Mouse (Mus musculus): ENCODE data around the gene Irgm2. TPM values are rescaled to one million over a fixed set of nuclear protein-coding genes. Genes with fewer than 3 reads are reported as not detected.

The Irgm2 gene
- total RNA-seq, 1 experiment = 0.54 TPM

DNA sequence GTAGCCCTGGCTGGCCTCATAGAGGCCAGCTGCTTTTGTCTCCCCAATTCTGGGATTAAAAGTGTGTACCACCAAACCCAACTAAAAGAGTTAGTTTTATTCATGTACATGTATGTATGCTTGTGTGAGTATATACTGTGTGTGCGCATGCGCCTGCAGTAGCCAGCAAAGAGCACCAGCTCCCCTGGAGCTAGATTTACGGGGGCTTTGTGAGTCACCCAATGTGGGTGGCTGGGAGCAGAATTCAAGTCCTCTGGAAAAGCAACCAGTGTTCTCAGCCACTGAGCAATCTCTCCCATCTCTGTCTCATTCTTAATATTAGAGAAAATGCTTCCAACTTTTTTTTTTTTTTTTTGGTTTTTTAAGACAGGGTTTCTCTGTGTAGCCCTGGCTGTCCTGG lies 55.0 kb downstream of the Irgm2 start:
- H3K9me3 ChIP-seq (ENCODE audit: control insufficient read depth, insufficient read depth, low read depth, low read length) = no peaks in the 10 kb centered on the region
- in situ Hi-C loops (cut with MboI; ENCODE audit: low sequenced_read_pairs in 2 of 2, unreplicated experiment in 2 of 2) = no loop called here
- no peak overlapping the region for H3K27ac ChIP-seq (ENCODE audit: insufficient read depth, low read depth, low read length, poor library complexity, severe bottlenecking)
- H3K9ac ChIP-seq (ENCODE audit: insufficient read depth, low read depth, low read length, poor library complexity, severe bottlenecking) = no peak overlapping the region
- H3K4me1 ChIP-seq (ENCODE audit: control insufficient read depth in 2 of 2, insufficient read depth in 2 of 2, low read length in 2 of 2, poor library complexity in 1 of 2) = no peaks in the 10 kb centered on the region
- no peak overlapping the region for H3K4me3 ChIP-seq (ENCODE audit: insufficient read depth in 1 of 2, low read depth in 1 of 2, low read length in 2 of 2, poor library complexity in 1 of 2, severe bottlenecking in 1 of 2)
- H3K36me3 ChIP-seq (ENCODE audit: control insufficient read depth, insufficient read depth, low read length, poor library complexity, severe bottlenecking) = no peaks in the 10 kb centered on the region
- DNase-seq (ENCODE audit: low read depth, low spot score) = no peak
- TF ChIP-seq CHD2 (IDR thresholded peaks at IDR 0.05; ENCODE audit: low read depth, low read length) (no peak), HCFC1 (IDR thresholded peaks at IDR 0.05; ENCODE audit: borderline replicate concordance, insufficient read depth, low read length) (no peak), ZC3H11A (IDR thresholded peaks at IDR 0.05; ENCODE audit: borderline replicate concordance, low read depth, low read length) (no peak), ZNF384 (IDR thresholded peaks at IDR 0.05; ENCODE audit: low read depth, low read length) (no peak), MAFK (IDR thresholded peaks at IDR 0.05; ENCODE audit: insufficient read depth, low read depth, low read length) (no peak)

DNA sequence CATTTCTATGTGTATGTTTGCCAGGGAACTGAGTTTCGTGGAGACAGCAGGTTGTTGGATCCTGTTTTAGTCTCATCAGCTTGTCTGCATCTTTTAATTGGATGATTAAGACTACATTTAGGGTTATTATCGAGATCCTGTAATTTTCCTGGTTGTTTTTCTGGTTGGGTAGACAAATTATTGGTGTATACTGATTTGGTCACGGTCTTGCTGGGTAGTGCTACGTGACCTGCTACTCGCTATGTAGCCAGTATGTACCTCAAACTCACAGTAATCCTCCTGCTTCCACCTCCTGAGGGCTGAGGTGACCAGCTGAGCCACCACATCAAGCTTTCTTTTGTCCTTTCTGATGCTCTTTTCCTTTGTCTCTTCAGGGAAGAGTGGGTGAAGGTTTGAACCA lies 58.4 kb downstream of the Irgm2 start:
- no peak for DNase-seq (ENCODE audit: low read depth, low spot score)
- TF ChIP-seq ZNF384 (IDR thresholded peaks at IDR 0.05; ENCODE audit: low read depth, low read length) (no peak), MAFK (IDR thresholded peaks at IDR 0.05; ENCODE audit: insufficient read depth, low read depth, low read length) (no peak), CHD2 (IDR thresholded peaks at IDR 0.05; ENCODE audit: low read depth, low read length) (no peak), ZC3H11A (IDR thresholded peaks at IDR 0.05; ENCODE audit: borderline replicate concordance, low read depth, low read length) (no peak), HCFC1 (IDR thresholded peaks at IDR 0.05; ENCODE audit: borderline replicate concordance, insufficient read depth, low read length) (no peak)
- Histone ChIP-seq H3K4me3 (ENCODE audit: insufficient read depth in 1 of 2, low read depth in 1 of 2, low read length in 2 of 2, poor library complexity in 1 of 2, severe bottlenecking in 1 of 2) (no peak overlapping the region), H3K4me1 (ENCODE audit: control insufficient read depth in 2 of 2, insufficient read depth in 2 of 2, low read length in 2 of 2, poor library complexity in 1 of 2) (no peaks in the 10 kb centered on the region), H3K36me3 (ENCODE audit: control insufficient read depth, insufficient read depth, low read length, poor library complexity, severe bottlenecking) (no peaks in the 10 kb centered on the region), H3K27ac (ENCODE audit: insufficient read depth, low read depth, low read length, poor library complexity, severe bottlenecking) (no peak overlapping the region), H3K9ac (ENCODE audit: insufficient read depth, low read depth, low read length, poor library complexity, severe bottlenecking) (no peak overlapping the region), H3K9me3 (ENCODE audit: control insufficient read depth, insufficient read depth, low read depth, low read length) (no peaks in the 10 kb centered on the region)
- in situ Hi-C loops (cut with MboI; ENCODE audit: low sequenced_read_pairs in 2 of 2, unreplicated experiment in 2 of 2) = no loop called here

DNA sequence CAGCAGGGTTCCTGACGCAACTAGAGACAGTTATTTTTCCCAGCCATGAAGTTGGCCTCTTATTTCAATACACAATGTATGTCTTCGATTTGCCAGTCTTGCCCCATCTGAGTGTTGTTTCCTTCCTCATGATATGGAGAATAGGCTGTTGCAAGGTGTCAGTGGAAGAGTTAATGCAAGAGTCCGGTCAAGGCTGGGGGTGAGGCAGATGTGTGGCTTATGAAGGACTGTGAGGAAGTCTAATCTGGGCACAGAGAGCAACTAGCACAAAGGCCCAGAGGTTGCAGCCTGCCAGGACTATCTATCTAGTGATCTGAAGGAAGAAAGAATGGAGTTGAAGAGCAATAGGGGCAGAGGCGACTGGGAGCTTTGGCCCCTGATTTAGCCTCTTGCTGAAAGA lies 60.7 kb downstream of the Irgm2 start:
- no peaks in the 10 kb centered on the region for H3K4me1 ChIP-seq (ENCODE audit: control insufficient read depth in 2 of 2, insufficient read depth in 2 of 2, low read length in 2 of 2, poor library complexity in 1 of 2)
- no peak for TF ChIP-seq MAFK (IDR thresholded peaks at IDR 0.05; ENCODE audit: insufficient read depth, low read depth, low read length)
- TF ChIP-seq HCFC1 (IDR thresholded peaks at IDR 0.05; ENCODE audit: borderline replicate concordance, insufficient read depth, low read length) = no peak
- no peak for TF ChIP-seq CHD2 (IDR thresholded peaks at IDR 0.05; ENCODE audit: low read depth, low read length)
- TF ChIP-seq ZC3H11A (IDR thresholded peaks at IDR 0.05; ENCODE audit: borderline replicate concordance, low read depth, low read length) = no peak
- no peak overlapping the region for H3K4me3 ChIP-seq (ENCODE audit: insufficient read depth in 1 of 2, low read depth in 1 of 2, low read length in 2 of 2, poor library complexity in 1 of 2, severe bottlenecking in 1 of 2)
- no peaks in the 10 kb centered on the region for H3K36me3 ChIP-seq (ENCODE audit: control insufficient read depth, insufficient read depth, low read length, poor library complexity, severe bottlenecking)
- in situ Hi-C loops (cut with MboI; ENCODE audit: low sequenced_read_pairs in 2 of 2, unreplicated experiment in 2 of 2) = no loop called here
- DNase-seq (ENCODE audit: low read depth, low spot score) = no peak
- no peak overlapping the region for H3K27ac ChIP-seq (ENCODE audit: insufficient read depth, low read depth, low read length, poor library complexity, severe bottlenecking)
- no peak overlapping the region for H3K9ac ChIP-seq (ENCODE audit: insufficient read depth, low read depth, low read length, poor library complexity, severe bottlenecking)
- H3K9me3 ChIP-seq (ENCODE audit: control insufficient read depth, insufficient read depth, low read depth, low read length) = no peaks in the 10 kb centered on the region

DNA sequence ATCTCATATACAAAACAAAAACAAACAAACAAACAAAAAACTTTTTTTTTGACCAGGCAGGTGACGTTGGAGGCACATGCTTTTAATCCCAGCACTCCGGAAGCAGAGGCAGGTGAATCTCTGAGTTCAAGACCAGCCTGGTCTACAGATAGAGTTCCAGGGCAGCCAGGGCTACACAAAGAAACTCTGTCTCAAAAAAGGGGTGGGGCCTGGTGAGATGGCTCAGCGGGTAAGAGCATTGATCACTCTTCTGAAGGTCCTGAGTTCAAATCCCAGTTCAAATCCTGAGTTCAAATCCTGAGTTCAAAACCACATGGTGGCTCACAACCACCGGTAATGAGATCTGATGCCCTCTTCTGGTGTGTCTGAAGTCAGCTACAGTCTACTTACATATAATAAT lies 62.4 kb downstream of the Irgm2 start:
- no peak for DNase-seq (ENCODE audit: low read depth, low spot score)
- Histone ChIP-seq H3K27ac (ENCODE audit: insufficient read depth, low read depth, low read length, poor library complexity, severe bottlenecking) (no peak overlapping the region), H3K4me3 (ENCODE audit: insufficient read depth in 1 of 2, low read depth in 1 of 2, low read length in 2 of 2, poor library complexity in 1 of 2, severe bottlenecking in 1 of 2) (no peak overlapping the region), H3K9ac (ENCODE audit: insufficient read depth, low read depth, low read length, poor library complexity, severe bottlenecking) (no peak overlapping the region), H3K9me3 (ENCODE audit: control insufficient read depth, insufficient read depth, low read depth, low read length) (no peaks in the 10 kb centered on the region), H3K4me1 (ENCODE audit: control insufficient read depth in 2 of 2, insufficient read depth in 2 of 2, low read length in 2 of 2, poor library complexity in 1 of 2) (no peaks in the 10 kb centered on the region), H3K36me3 (ENCODE audit: control insufficient read depth, insufficient read depth, low read length, poor library complexity, severe bottlenecking) (no peaks in the 10 kb centered on the region)
- TF ChIP-seq ZC3H11A (IDR thresholded peaks at IDR 0.05; ENCODE audit: borderline replicate concordance, low read depth, low read length) (no peak), MAFK (IDR thresholded peaks at IDR 0.05; ENCODE audit: insufficient read depth, low read depth, low read length) (no peak), CHD2 (IDR thresholded peaks at IDR 0.05; ENCODE audit: low read depth, low read length) (no peak), HCFC1 (IDR thresholded peaks at IDR 0.05; ENCODE audit: borderline replicate concordance, insufficient read depth, low read length) (no peak), ZNF384 (IDR thresholded peaks at IDR 0.05; ENCODE audit: low read depth, low read length) (no peak)
- in situ Hi-C loops (cut with MboI; ENCODE audit: low sequenced_read_pairs in 2 of 2, unreplicated experiment in 2 of 2) = no loop called here

DNA sequence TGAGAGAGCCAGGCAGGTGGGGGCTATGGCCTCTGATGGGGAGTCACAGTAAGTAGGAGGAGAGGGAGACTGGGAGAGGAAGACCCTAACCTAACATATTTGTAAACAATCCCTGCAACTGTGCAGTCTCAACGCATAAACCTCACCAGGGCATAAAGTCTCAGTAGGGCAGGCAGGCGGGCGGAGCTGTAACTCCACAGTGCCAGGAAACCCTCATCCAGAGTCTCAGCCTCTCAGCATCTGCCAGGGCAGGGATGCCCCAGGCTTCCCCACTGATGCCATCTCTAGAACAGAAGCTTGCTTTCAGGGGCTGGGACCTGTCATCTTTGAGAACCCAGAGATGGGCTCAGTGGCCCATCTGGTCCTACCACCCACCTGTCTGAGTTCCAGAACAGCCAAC lies 62.9 kb downstream of the Irgm2 start:
- Histone ChIP-seq H3K27ac (ENCODE audit: insufficient read depth, low read depth, low read length, poor library complexity, severe bottlenecking) (no peak overlapping the region), H3K9me3 (ENCODE audit: control insufficient read depth, insufficient read depth, low read depth, low read length) (no peaks in the 10 kb centered on the region), H3K9ac (ENCODE audit: insufficient read depth, low read depth, low read length, poor library complexity, severe bottlenecking) (no peak overlapping the region), H3K4me3 (ENCODE audit: insufficient read depth in 1 of 2, low read depth in 1 of 2, low read length in 2 of 2, poor library complexity in 1 of 2, severe bottlenecking in 1 of 2) (no peak overlapping the region), H3K36me3 (ENCODE audit: control insufficient read depth, insufficient read depth, low read length, poor library complexity, severe bottlenecking) (no peaks in the 10 kb centered on the region), H3K4me1 (ENCODE audit: control insufficient read depth in 2 of 2, insufficient read depth in 2 of 2, low read length in 2 of 2, poor library complexity in 1 of 2) (no peaks in the 10 kb centered on the region)
- DNase-seq (ENCODE audit: low read depth, low spot score) = no peak
- in situ Hi-C loops (cut with MboI; ENCODE audit: low sequenced_read_pairs in 2 of 2, unreplicated experiment in 2 of 2) = no loop called here
- TF ChIP-seq ZNF384 (IDR thresholded peaks at IDR 0.05; ENCODE audit: low read depth, low read length) = no peak
- TF ChIP-seq HCFC1 (IDR thresholded peaks at IDR 0.05; ENCODE audit: borderline replicate concordance, insufficient read depth, low read length) = no peak
- no peak for TF ChIP-seq CHD2 (IDR thresholded peaks at IDR 0.05; ENCODE audit: low read depth, low read length)
- no peak for TF ChIP-seq ZC3H11A (IDR thresholded peaks at IDR 0.05; ENCODE audit: borderline replicate concordance, low read depth, low read length)
- no peak for TF ChIP-seq MAFK (IDR thresholded peaks at IDR 0.05; ENCODE audit: insufficient read depth, low read depth, low read length)
